Mouse (Mus musculus) embryonic fibroblast, embryonic 13.5 days (primary cell): ENCODE data around the gene Ppp1r16b. TPM values are rescaled to one million over a fixed set of nuclear protein-coding genes. Genes with fewer than 3 reads are reported as not detected.

Source experiments
- H3K27ac ChIP-seq: 2 replicates; pipeline ENCODE4 v1.5.1; 2012; ENCODE audit warnings: low read length, control low read depth, inconsistent platforms; ENCODE audit not compliant: insufficient read depth
- H3K4me1 ChIP-seq: 2 replicates; pipeline ENCODE4 v1.6.1; 2011; ENCODE audit warnings: low read length; ENCODE audit not compliant: control insufficient read depth, insufficient read depth
- H3K4me3 ChIP-seq: 2 replicates; pipeline ENCODE4 v1.5.1; 2011; ENCODE audit warnings: mild to moderate bottlenecking, control low read depth, low read length; ENCODE audit not compliant: insufficient read depth
- CTCF ChIP-seq: IDR thresholded peaks from 2 replicates; pipeline ENCODE4 v1.5.1; 2011; ENCODE audit warnings: mild to moderate bottlenecking, control low read depth, low read length, moderate library complexity, borderline replicate concordance; ENCODE audit not compliant: insufficient read depth
- POLR2A ChIP-seq: IDR thresholded peaks from 2 replicates; pipeline ENCODE4 v1.6.1; 2011; ENCODE audit warnings: low read depth, mild to moderate bottlenecking, control low read depth, low read length, moderate library complexity
- polyA plus RNA-seq: library from polyadenylated mRNA; stranded (reverse); fragments of >200 nt; gene quantifications from 2 replicates; pipeline ENCODE4 v1.2.4, GENCODE M21; 2011; ENCODE audit warnings: low read depth; ENCODE audit not compliant: missing spikeins, insufficient read length

The Ppp1r16b gene
- polyA plus RNA-seq, 1 experiment = 0.09 TPM

GRCm38 (mm10) chr2:158675161-158675560, 10.0 kb downstream of the Ppp1r16b start:
- H3K4me3 ChIP-seq = no peak overlapping the region
- H3K27ac ChIP-seq = no peak overlapping the region
- no peaks in the 10 kb centered on the region for H3K4me1 ChIP-seq
- TF ChIP-seq POLR2A = no peak
- TF ChIP-seq CTCF = no peak

- no peak for TF ChIP-seq POLR2A
- H3K27ac ChIP-seq = no peak overlapping the region
- H3K4me1 ChIP-seq = no peaks in the 10 kb centered on the region
- no peak overlapping the region for H3K4me3 ChIP-seq
These were observed 10.8 kb downstream of the Ppp1r16b start for GRCm38 (mm10) chr2:158675907-158676533.

- no peaks in the 10 kb centered on the region for H3K4me1 ChIP-seq
- TF ChIP-seq POLR2A (no peak), CTCF (no peak)
- no peak overlapping the region for H3K27ac ChIP-seq
- no peak overlapping the region for H3K4me3 ChIP-seq
These were observed 12.7 kb downstream of the Ppp1r16b start for GRCm38 (mm10) chr2:158677946-158678345.

GRCm38 (mm10) chr2:158679091-158679490, 13.9 kb downstream of the Ppp1r16b start:
- no peak overlapping the region for H3K4me3 ChIP-seq
- TF ChIP-seq POLR2A (no peak), CTCF (no peak)

GRCm38 (mm10) chr2:158680357-158680889, 15.2 kb downstream of the Ppp1r16b start:
- Histone ChIP-seq H3K4me1 (no peaks in the 10 kb centered on the region), H3K27ac (no peak overlapping the region), H3K4me3 (no peak overlapping the region)
- no peak for TF ChIP-seq CTCF
- TF ChIP-seq POLR2A = no peak

More at GRCm38 (mm10) chr2:158679091-158679490, 13.9 kb downstream of the Ppp1r16b start:
- Histone ChIP-seq H3K4me1 (no peaks in the 10 kb centered on the region), H3K27ac (no peak overlapping the region)

- no peak for TF ChIP-seq POLR2A
- no peak for TF ChIP-seq CTCF
- no peak overlapping the region for H3K4me3 ChIP-seq
These were observed 16.5 kb downstream of the Ppp1r16b start for GRCm38 (mm10) chr2:158681714-158682113.

GRCm38 (mm10) chr2:158682344-158683037, 17.3 kb downstream of the Ppp1r16b start:
- no peak overlapping the region for H3K27ac ChIP-seq
- no peaks in the 10 kb centered on the region for H3K4me1 ChIP-seq
- no peak for TF ChIP-seq POLR2A
- no peak for TF ChIP-seq CTCF
- no peak overlapping the region for H3K4me3 ChIP-seq

More at GRCm38 (mm10) chr2:158681714-158682113, 16.5 kb downstream of the Ppp1r16b start:
- Histone ChIP-seq H3K4me1 (no peaks in the 10 kb centered on the region), H3K27ac (no peak overlapping the region)

GRCm38 (mm10) chr2:158683038-158683413, 17.8 kb downstream of the Ppp1r16b start:
- no peak overlapping the region for H3K4me3 ChIP-seq
- H3K27ac ChIP-seq = no peak overlapping the region
- TF ChIP-seq CTCF (no peak), POLR2A (no peak)
- H3K4me1 ChIP-seq = no peaks in the 10 kb centered on the region

- no peak for TF ChIP-seq POLR2A
- TF ChIP-seq CTCF = no peak
- H3K27ac ChIP-seq = no peak overlapping the region
- H3K4me3 ChIP-seq = no peak overlapping the region
- H3K4me1 ChIP-seq = no peaks in the 10 kb centered on the region
These were observed 19.1 kb downstream of the Ppp1r16b start for GRCm38 (mm10) chr2:158684247-158684843.

GRCm38 (mm10) chr2:158684910-158685309, 19.7 kb downstream of the Ppp1r16b start:
- no peak for TF ChIP-seq POLR2A
- no peak for TF ChIP-seq CTCF
- H3K4me1 ChIP-seq = no peaks in the 10 kb centered on the region
- H3K4me3 ChIP-seq = no peak overlapping the region
- H3K27ac ChIP-seq = no peak overlapping the region
